Mouse (Mus musculus) kidney, postnatal 0 days (tissue): ENCODE measurements at regions not wholly inside any gene's neighbourhood (a gene's known extent, or its start where the extent isn't known, plus 50 kb on each side); places are given as distances from the start of the nearest gene placed in this dataset.

ENCODE experiments used
- ATAC-seq: fragments of 200-750 bp; cut with Nextera tagmentation; replicated peaks from 2 replicates; pipeline ENCODE4 v1.8.0; 2017; ENCODE audit warnings: low read depth, moderate number of reproducible peaks, moderate TSS enrichment, moderate library complexity; ENCODE audit not compliant: low FRiP score
- DNase-seq: peaks from one replicate; pipeline ENCODE4 v3.0.0-alpha.2; 2016; ENCODE audit warnings: low spot score
- H3K27ac ChIP-seq: fragments of 300-500 bp; sonication (generic); 2 replicates; pipeline ENCODE4 v1.5.1; 2014; ENCODE audit warnings: mild to moderate bottlenecking
- H3K27me3 ChIP-seq: fragments of 300-500 bp; sonication (generic); 2 replicates; pipeline ENCODE4 v1.6.1; 2014; ENCODE audit warnings: low read length, mixed read lengths; ENCODE audit not compliant: insufficient read depth
- H3K36me3 ChIP-seq: fragments of 300-500 bp; sonication (generic); 2 replicates; pipeline ENCODE4 v1.6.1; 2014; ENCODE audit warnings: low read length, mixed read lengths; ENCODE audit not compliant: insufficient read depth
- H3K4me1 ChIP-seq: fragments of 300-500 bp; sonication (generic); replicated peaks from 2 replicates; pipeline ENCODE4 v1.6.1; 2014; ENCODE audit warnings: antibody characterized with exemption, low read length, mixed read lengths; ENCODE audit not compliant: insufficient read depth
- H3K4me2 ChIP-seq: fragments of 300-500 bp; sonication (generic); 2 replicates; pipeline ENCODE4 v1.6.1; 2014; ENCODE audit warnings: mild to moderate bottlenecking, low read length, moderate library complexity, mixed read lengths
- H3K4me3 ChIP-seq: fragments of 300-500 bp; sonication (generic); replicated peaks from 2 replicates; pipeline ENCODE4 v1.5.1; 2014; ENCODE audit warnings: low read depth, low read length
- H3K9ac ChIP-seq: fragments of 300-500 bp; sonication (generic); 2 replicates; pipeline ENCODE4 v1.6.1; 2014; ENCODE audit warnings: low read depth, low read length
- H3K9me3 ChIP-seq: fragments of 300-500 bp; sonication (generic); replicated peaks from 2 replicates; pipeline ENCODE4 v1.6.1; 2016; ENCODE audit warnings: low read length, inconsistent platforms, mixed read lengths
- CTCF ChIP-seq: IDR thresholded peaks from 2 replicates; pipeline ENCODE4 v1.5.1; 2016; ENCODE audit warnings: antibody characterized with exemption, low read depth, mild to moderate bottlenecking, moderate library complexity
- WGBS: fragments of 180-500 bp; shearing (Covaris S2); extraction: QIAGEN DNeasy Blood & Tissue Kit; methylation state at CpG from one replicate; pipeline ENCODE4 v1.1.7; 2014; 5-methylcytosine and 5-hydroxymethylcytosine counted together

GRCm38 (mm10) chr10:125612773-125613172 lies 223.5 kb upstream of the Slc16a7 start:
- Histone ChIP-seq H3K9me3 (no peaks in the 10 kb centered on the region), H3K4me1 (no peaks in the 10 kb centered on the region), H3K4me3 (no peak overlapping the region), H3K27me3 (no peaks in the 10 kb centered on the region), H3K4me2 (no peak overlapping the region), H3K36me3 (no peaks in the 10 kb centered on the region), H3K9ac (no peak overlapping the region), H3K27ac (no peak overlapping the region)
- DNase-seq = no peak
- ATAC-seq = no peak
- WGBS = 93% methylated on average over 6 of the region's 6 CpGs
- TF ChIP-seq CTCF = no peak

GRCm38 (mm10) chr10:125621376-125621775 lies 232.1 kb upstream of the Slc16a7 start:
- H3K4me3 ChIP-seq = no peak overlapping the region
- no peaks in the 10 kb centered on the region for H3K9me3 ChIP-seq
- no peaks in the 10 kb centered on the region for H3K27me3 ChIP-seq
- TF ChIP-seq CTCF = no peak
- 79% methylated on average over 6 of the region's 6 CpGs for WGBS
- H3K9ac ChIP-seq = no peak overlapping the region
- no peak overlapping the region for H3K4me2 ChIP-seq
- H3K4me1 ChIP-seq = no peaks in the 10 kb centered on the region
- ATAC-seq (no peak), DNase-seq (no peak)
- H3K36me3 ChIP-seq = no peaks in the 10 kb centered on the region
- H3K27ac ChIP-seq = no peak overlapping the region

- Histone ChIP-seq H3K27me3 (no peaks in the 10 kb centered on the region), H3K9me3 (no peaks in the 10 kb centered on the region), H3K36me3 (no peaks in the 10 kb centered on the region), H3K9ac (no peak overlapping the region), H3K4me1 (no peaks in the 10 kb centered on the region), H3K4me3 (no peak overlapping the region), H3K4me2 (no peak overlapping the region), H3K27ac (no peak overlapping the region)
- DNase-seq = no peak
- no peak for TF ChIP-seq CTCF
- WGBS = 28% methylated on average over 7 of the region's 7 CpGs
- no peak for ATAC-seq
These were observed 234.6 kb upstream of the Slc16a7 start for GRCm38 (mm10) chr10:125623836-125624235.

GRCm38 (mm10) chr10:125667906-125668305 lies 278.6 kb upstream of the Slc16a7 start:
- Histone ChIP-seq H3K4me1 (no peaks in the 10 kb centered on the region), H3K36me3 (no peaks in the 10 kb centered on the region), H3K4me2 (no peak overlapping the region), H3K27me3 (no peaks in the 10 kb centered on the region), H3K4me3 (no peak overlapping the region), H3K27ac (no peak overlapping the region), H3K9ac (no peak overlapping the region), H3K9me3 (no peaks in the 10 kb centered on the region)
- WGBS = 81% methylated on average over 4 of the region's 4 CpGs
- no peak for ATAC-seq
- DNase-seq = no peak
- TF ChIP-seq CTCF = peak; percentile 49

- Histone ChIP-seq H3K9me3 (no peaks in the 10 kb centered on the region), H3K36me3 (no peaks in the 10 kb centered on the region), H3K27ac (no peak overlapping the region), H3K4me3 (no peak overlapping the region), H3K27me3 (no peaks in the 10 kb centered on the region), H3K4me1 (no peaks in the 10 kb centered on the region), H3K9ac (no peak overlapping the region), H3K4me2 (no peak overlapping the region)
- DNase-seq (peak; percentile 44), ATAC-seq (peak; percentile 72)
- 31% methylated on average over 11 of the region's 11 CpGs for WGBS
- TF ChIP-seq CTCF = no peak
These were observed 284.4 kb upstream of the Slc16a7 start for GRCm38 (mm10) chr10:125673637-125674036.

- Histone ChIP-seq H3K36me3 (no peaks in the 10 kb centered on the region), H3K27ac (no peak overlapping the region), H3K4me3 (no peak overlapping the region), H3K9me3 (no peaks in the 10 kb centered on the region), H3K4me1 (no peaks in the 10 kb centered on the region), H3K27me3 (no peaks in the 10 kb centered on the region), H3K4me2 (no peak overlapping the region), H3K9ac (no peak overlapping the region)
- peak; percentile 31; the same call in 1 of the 2 replicates for TF ChIP-seq CTCF
- ATAC-seq = no peak
- DNase-seq = no peak
- WGBS = 79% methylated on average over 7 of the region's 7 CpGs
These were observed 286.3 kb upstream of the Lrig3 start for GRCm38 (mm10) chr10:125679644-125680043.

GRCm38 (mm10) chr10:125685130-125685529 lies 280.8 kb upstream of the Lrig3 start:
- DNase-seq (peak; percentile 51), ATAC-seq (no peak)
- Histone ChIP-seq H3K4me1 (no peaks in the 10 kb centered on the region), H3K4me2 (no peak overlapping the region), H3K36me3 (no peaks in the 10 kb centered on the region), H3K4me3 (no peak overlapping the region), H3K27ac (no peak overlapping the region), H3K27me3 (no peaks in the 10 kb centered on the region), H3K9ac (no peak overlapping the region), H3K9me3 (no peaks in the 10 kb centered on the region)
- no peak for TF ChIP-seq CTCF
- 61% methylated on average over 5 of the region's 5 CpGs for WGBS
